Mouse (Mus musculus): ENCODE measurements at regions not wholly inside any gene's neighbourhood (a gene's known extent, or its start where the extent isn't known, plus 50 kb on each side); places are given as distances from the start of the nearest gene placed in this dataset.

GRCm38 (mm10) chr7:135810971-135811370 is 94.8 kb upstream of the Mki67 start:
- TF ChIP-seq POLR2A (IDR thresholded peaks at IDR 0.05; ENCODE audit: extremely low read depth, insufficient read depth, low read length) (no peak), CTCF (IDR thresholded peaks at IDR 0.05; ENCODE audit: low read depth, low read length) (no peak)
